Mouse (Mus musculus) olfactory bulb, adult 2 months (tissue): Measurements from ENCODE around the gene Gm5089. TPM values are rescaled to one million over a fixed set of nuclear protein-coding genes. Genes with fewer than 3 reads are reported as not detected.

Experiments
- H3K27ac ChIP-seq: fragments of 200-500 bp; 2 replicates; pipeline ENCODE4 v1.5.1; 2012; ENCODE audit warnings: low read depth, low read length; ENCODE audit not compliant: insufficient read depth
- H3K4me1 ChIP-seq: fragments of 200-500 bp; 2 replicates; pipeline ENCODE4 v1.6.1; 2012; ENCODE audit warnings: low read length; ENCODE audit not compliant: control insufficient read depth, insufficient read depth
- H3K4me3 ChIP-seq: fragments of 200-500 bp; 2 replicates; pipeline ENCODE4 v1.5.1; 2012; ENCODE audit warnings: mild to moderate bottlenecking, low read depth, low read length, moderate library complexity; ENCODE audit not compliant: insufficient read depth
- CTCF ChIP-seq: fragments of 200-500 bp; IDR thresholded peaks from 2 replicates; pipeline ENCODE4 v1.5.1; 2012; ENCODE audit warnings: low read depth, mild to moderate bottlenecking, low read length, moderate library complexity; ENCODE audit not compliant: insufficient read depth
- POLR2A ChIP-seq: fragments of 200-500 bp; IDR thresholded peaks from 2 replicates; pipeline ENCODE4 v1.6.1; 2012; ENCODE audit warnings: mild to moderate bottlenecking, low read depth, low read length, moderate library complexity; ENCODE audit not compliant: insufficient read depth
- WGBS: fragments of 180-500 bp; shearing (Covaris S2); methylation state at CpG from one replicate; pipeline ENCODE4 v1.1.7; 2018; 5-methylcytosine and 5-hydroxymethylcytosine counted together
- polyA plus RNA-seq: library from polyadenylated mRNA; stranded (reverse); fragments of >200 nt; gene quantifications from 2 replicates; pipeline ENCODE4 v1.2.4, GENCODE M21; 2012; ENCODE audit warnings: low replicate concordance; ENCODE audit not compliant: missing spikeins, insufficient read depth, insufficient read length

Gene Gm5089
- polyA plus RNA-seq, 1 experiment, result not detected

DNA sequence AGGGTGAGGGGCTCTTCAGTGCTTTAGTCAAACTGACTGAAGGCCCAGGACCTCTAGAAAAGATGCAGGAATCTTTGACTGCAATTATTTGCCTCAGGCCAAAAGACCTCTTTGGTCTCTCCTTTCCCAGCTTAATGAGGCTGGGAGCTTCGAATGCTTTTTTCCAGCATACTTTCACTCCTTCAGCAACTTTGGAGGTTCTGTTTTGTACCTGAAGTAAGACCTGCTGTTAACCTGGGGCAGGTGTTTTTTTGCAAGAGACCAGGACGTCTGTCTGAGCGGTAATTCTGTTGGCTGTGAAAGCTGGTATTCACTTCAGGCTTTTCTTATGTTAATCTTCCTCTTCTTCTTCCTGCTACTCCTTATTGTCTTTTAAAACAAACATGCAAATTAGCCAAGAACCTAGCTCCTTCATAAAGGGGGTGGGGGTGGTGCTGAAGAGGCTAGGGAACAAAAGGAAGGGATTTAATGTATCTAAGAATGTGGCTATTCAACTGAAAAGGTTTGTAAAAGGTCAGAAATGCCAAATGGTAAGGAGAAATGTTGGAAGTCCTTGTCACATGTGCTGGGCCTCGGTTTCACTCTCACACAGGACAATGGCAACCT lies 34.6 kb downstream of the Gm5089 start:
- WGBS, result 53% methylated on average over 4 of the region's 4 CpGs
- TF ChIP-seq CTCF, result no peak
- no peak for TF ChIP-seq POLR2A
- Histone ChIP-seq H3K4me3 (no peak overlapping the region), H3K4me1 (no peaks in the 10 kb centered on the region), H3K27ac (no peak overlapping the region)

GRCm38 (mm10) chr14:122414786-122415185 lies 36.1 kb downstream of the Gm5089 start:
- H3K27ac ChIP-seq, result no peak overlapping the region
- TF ChIP-seq CTCF, result no peak
- no peak for TF ChIP-seq POLR2A
- 96% methylated on average over 2 of the region's 2 CpGs for WGBS
- H3K4me1 ChIP-seq, result no peaks in the 10 kb centered on the region
- H3K4me3 ChIP-seq, result no peak overlapping the region

- Histone ChIP-seq H3K4me1 (no peaks in the 10 kb centered on the region), H3K27ac (no peak overlapping the region), H3K4me3 (no peak overlapping the region)
- no peak for TF ChIP-seq POLR2A
- TF ChIP-seq CTCF, result no peak
- WGBS, result 91% methylated on average over 2 of the region's 2 CpGs
Observed at GRCm38 (mm10) chr14:122413542-122413928, 37.4 kb downstream of the Gm5089 start.

DNA sequence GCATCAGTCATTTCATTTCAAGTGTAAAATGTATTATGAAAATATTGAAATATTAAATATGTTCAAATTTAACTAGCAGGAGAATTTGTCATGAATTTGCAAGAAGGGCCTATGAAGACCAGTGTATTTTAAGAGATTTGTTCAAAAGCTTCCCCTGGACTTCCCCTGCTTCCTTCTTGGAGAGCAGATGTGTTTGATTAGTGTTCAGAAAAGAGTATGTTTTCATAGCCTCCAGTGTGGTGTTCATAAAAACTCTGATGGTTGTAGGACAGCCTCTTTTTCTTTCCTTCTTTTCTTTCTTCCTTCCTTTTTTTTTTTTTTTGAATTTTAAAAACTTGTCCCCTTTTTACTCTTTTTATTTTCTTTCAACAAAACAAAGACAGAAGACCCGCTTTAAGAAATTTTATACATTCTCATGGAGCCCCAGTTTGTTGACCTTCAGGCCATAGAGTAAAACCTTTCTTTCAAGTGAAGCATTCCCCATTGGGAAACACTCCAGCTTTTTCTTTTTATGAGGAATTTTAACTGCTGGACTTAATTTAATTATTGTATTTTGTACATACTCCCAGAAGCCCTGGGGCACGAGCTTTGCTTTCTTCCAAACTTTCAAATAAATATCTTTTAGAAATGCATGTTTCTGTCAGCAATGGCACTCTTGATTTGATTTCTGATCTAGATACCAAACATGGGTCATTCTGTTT lies 37.9 kb downstream of the Gm5089 start:
- TF ChIP-seq POLR2A (no peak), CTCF (no peak)
- Histone ChIP-seq H3K27ac (no peak overlapping the region), H3K4me3 (no peak overlapping the region), H3K4me1 (no peaks in the 10 kb centered on the region)
- WGBS, result 86% methylated on average over 2 of the region's 2 CpGs

DNA sequence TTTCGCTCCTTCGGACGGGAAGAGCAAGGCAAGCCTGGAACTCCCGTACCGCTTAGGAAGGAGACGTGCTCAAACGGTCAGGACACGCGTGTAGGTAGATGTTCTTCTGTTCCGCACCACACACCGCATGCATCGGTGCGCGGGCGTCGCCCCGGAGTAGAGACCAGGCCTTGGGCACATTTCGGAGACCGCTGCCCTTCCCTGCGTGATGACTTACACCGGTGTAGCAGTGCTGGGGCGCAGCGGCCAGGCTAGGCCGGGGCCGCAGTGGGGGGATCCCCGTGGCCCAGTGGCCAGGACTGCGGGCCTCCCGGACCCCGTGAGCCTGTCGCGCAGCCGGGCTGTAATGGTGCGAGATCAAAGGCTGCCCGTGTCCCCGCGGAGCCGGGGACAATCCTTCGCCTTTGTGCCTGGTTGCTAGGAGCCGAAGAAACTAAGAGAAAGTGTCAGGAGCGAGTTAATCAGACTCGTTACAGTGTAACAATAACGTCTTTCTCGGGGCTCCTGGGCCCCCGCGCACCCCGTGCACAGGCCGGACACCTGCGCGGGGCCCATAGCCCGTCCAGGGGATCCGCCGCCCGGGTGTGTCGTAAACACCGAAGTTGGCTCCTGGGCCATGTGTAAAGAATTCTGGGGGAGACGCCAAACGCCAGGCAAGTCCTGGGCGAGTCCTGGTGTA lies 44.2 kb downstream of the Gm5089 start:
- peak overlapping the region; percentile 23 for H3K4me3 ChIP-seq
- TF ChIP-seq POLR2A, result no peak
- peaks cover 7% of the 10 kb centered on the region for H3K4me1 ChIP-seq
- no peak overlapping the region for H3K27ac ChIP-seq
- 12% methylated on average over 58 of the region's 58 CpGs for WGBS

GRCm38 (mm10) chr14:122405897-122406540 lies 44.9 kb downstream of the Gm5089 start:
- no peak overlapping the region for H3K27ac ChIP-seq
- peaks cover 7% of the 10 kb centered on the region for H3K4me1 ChIP-seq
- no peak overlapping the region; the same call in 1 of the 2 replicates for H3K4me3 ChIP-seq
- 33% methylated on average over 18 of the region's 18 CpGs for WGBS
- TF ChIP-seq POLR2A (no peak), CTCF (no peak)

DNA sequence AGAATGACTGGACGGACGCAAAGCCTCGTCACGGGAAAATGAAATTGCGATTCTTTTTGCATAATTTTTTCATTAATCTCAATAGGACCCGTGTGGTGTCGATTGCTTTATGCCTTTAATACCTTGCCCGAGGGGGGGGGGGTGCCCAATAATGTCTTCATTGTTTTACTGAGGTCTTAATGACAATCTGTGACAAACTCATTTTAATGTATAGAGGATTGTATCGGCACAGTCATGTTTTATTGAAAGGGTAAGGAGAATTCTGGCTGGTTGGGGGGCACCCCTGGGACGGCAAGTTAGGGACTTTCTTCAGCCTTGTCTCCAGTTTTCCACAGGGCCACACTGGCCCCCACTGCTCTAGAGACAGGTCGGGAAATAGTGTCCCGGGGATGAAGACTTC lies 45.7 kb downstream of the Gm5089 start:
- H3K4me3 ChIP-seq, result no peak overlapping the region
- TF ChIP-seq POLR2A (no peak), CTCF (no peak)
- H3K4me1 ChIP-seq, result peaks cover 7% of the 10 kb centered on the region
- WGBS, result 72% methylated on average over 12 of the region's 12 CpGs
- no peak overlapping the region for H3K27ac ChIP-seq

- Histone ChIP-seq H3K27ac (no peak overlapping the region), H3K4me1 (peaks cover 7% of the 10 kb centered on the region), H3K4me3 (no peak overlapping the region)
- TF ChIP-seq CTCF (no peak), POLR2A (no peak)
- 93% methylated on average over 7 of the region's 7 CpGs for WGBS
Observed at GRCm38 (mm10) chr14:122404596-122405154, 46.2 kb downstream of the Gm5089 start.
